13 mouse cellular contexts compared by ENCODE assay signal in genomic region chr2:106756354-106757103, GRCm38 (mm10).
DNase-seq lines count a peak whose midpoint lies in the region; ATAC-seq and TF ChIP-seq lines count a peak whose summit lies in the region.
"Had no signal": no experiment of that assay in that cellular context is flagged by ENCODE, and none has a peak within 500 bp of the region (broad histone marks: within the 10 kb centered on the region; RNA-seq: fewer than 3 reads in every experiment).

No protein-coding gene starts in this region.

- TF ChIP-seq CTCF in kidney, adult 2 months (conservative IDR thresholded peaks at IDR 0.05; ENCODE audit: insufficient read depth, insufficient read length, low read depth, low read length) = no peak
- TF ChIP-seq CTCF in layer of hippocampus, adult 2 months (conservative IDR thresholded peaks at IDR 0.05) = no peak

- H3K27ac ChIP-seq in kidney, embryonic 15.5 days = 0 out of 2 replicates have a peak overlapping the region, but pooled peaks have one; percentile 5
- no peak overlapping the region for H3K27ac ChIP-seq in kidney, adult 2 months (ENCODE audit: insufficient read depth, low read depth, low read length)
- H3K27ac ChIP-seq in neural tube, embryonic 11.5 days (ENCODE audit: low read depth, low read length) = no peak overlapping the region
- H3K27ac ChIP-seq in neural tube, embryonic 15.5 days (replicated peaks) = no peak overlapping the region
- peak overlapping the region; percentile 34; the same call in 1 of the 2 replicates for H3K27ac ChIP-seq in neural tube, embryonic 14.5 days (ENCODE audit: low read depth, low read length)
- no peak overlapping the region for H3K27ac ChIP-seq in layer of hippocampus, adult 2 months
- H3K27ac ChIP-seq: liver, embryonic 13.5 days had no signal

- H3K9me3 ChIP-seq in kidney, embryonic 15.5 days (replicated peaks) = no peaks in the 10 kb centered on the region
- no peaks in the 10 kb centered on the region for H3K9me3 ChIP-seq in neural tube, embryonic 11.5 days (ENCODE audit: control insufficient read depth, low read length)
- no peaks in the 10 kb centered on the region for H3K9me3 ChIP-seq in neural tube, embryonic 15.5 days (replicated peaks)
- no peaks in the 10 kb centered on the region for H3K9me3 ChIP-seq in neural tube, embryonic 14.5 days (ENCODE audit: control insufficient read depth, low read length)
- H3K9me3 ChIP-seq: liver, embryonic 13.5 days had no signal

- peak; percentile 82 for ATAC-seq in kidney, embryonic 15.5 days (replicated peaks; ENCODE audit: low FRiP score)
- peak; percentile 62 for ATAC-seq in neural tube, embryonic 11.5 days (ENCODE audit: insufficient read depth, low FRiP score, low TSS enrichment)
- ATAC-seq in neural tube, embryonic 15.5 days (ENCODE audit: low FRiP score) = no peak
- ATAC-seq in neural tube, embryonic 14.5 days (ENCODE audit: low read depth) = peak; percentile 55; the same call in 1 of the 2 replicates

- H3K9ac ChIP-seq in kidney, embryonic 15.5 days = no peak overlapping the region
- no peak overlapping the region for H3K9ac ChIP-seq in neural tube, embryonic 11.5 days (ENCODE audit: low read length)
- no peak overlapping the region for H3K9ac ChIP-seq in neural tube, embryonic 15.5 days (replicated peaks)
- H3K9ac ChIP-seq in neural tube, embryonic 14.5 days (replicated peaks; ENCODE audit: low read depth, low read length) = no peak overlapping the region
- H3K9ac ChIP-seq: liver, embryonic 13.5 days had no signal

- peak; percentile 14 for DNase-seq in adrenal gland, postnatal 14 days
- DNase-seq in adrenal gland, postnatal 36 days = no peak
- no peak for DNase-seq in kidney, adult 2 months
- peak; percentile 49 for DNase-seq in neural tube, embryonic 11.5 days (ENCODE audit: low spot score)
- DNase-seq in layer of hippocampus, adult 2 months (ENCODE audit: low spot score in 2 of 2) = no peak
- DNase-seq: adrenal gland, adult 2 months; cerebellum, postnatal 10 days; heart, postnatal 36 days; liver, embryonic 13.5 days; spleen, adult 18-20 months had no signal

- WGBS in kidney, embryonic 15.5 days = 18% methylated on average over 13 of the region's 13 CpGs
- WGBS in kidney, adult 2 months = 55% methylated on average over 13 of the region's 13 CpGs
- WGBS in neural tube, embryonic 11.5 days = 18% methylated on average over 13 of the region's 13 CpGs
- WGBS in neural tube, embryonic 15.5 days = 25% methylated on average over 13 of the region's 13 CpGs
- WGBS in neural tube, embryonic 14.5 days = 18% methylated on average over 13 of the region's 13 CpGs

- peaks cover 13% of the 10 kb centered on the region; the same call in 1 of the 2 replicates for H3K27me3 ChIP-seq in kidney, embryonic 15.5 days
- H3K27me3 ChIP-seq in kidney, adult 2 months (replicated peaks; ENCODE audit: control insufficient read depth, insufficient read depth, low read length) = no peaks in the 10 kb centered on the region
- H3K27me3 ChIP-seq in neural tube, embryonic 11.5 days (ENCODE audit: control insufficient read depth, insufficient read depth, low read length) = no peaks in the 10 kb centered on the region
- no peaks in the 10 kb centered on the region for H3K27me3 ChIP-seq in neural tube, embryonic 15.5 days (replicated peaks)
- H3K27me3 ChIP-seq in neural tube, embryonic 14.5 days (ENCODE audit: control insufficient read depth, insufficient read depth, low read length) = no peaks in the 10 kb centered on the region
- H3K27me3 ChIP-seq: liver, embryonic 13.5 days had no signal

- H3K4me1 ChIP-seq in kidney, embryonic 15.5 days = peaks cover 36% of the 10 kb centered on the region
- H3K4me1 ChIP-seq in kidney, adult 2 months (ENCODE audit: control insufficient read depth, insufficient read depth, low read length) = peaks cover 6% of the 10 kb centered on the region; the same call in 1 of the 2 replicates
- peaks cover 10% of the 10 kb centered on the region for H3K4me1 ChIP-seq in neural tube, embryonic 11.5 days (ENCODE audit: control insufficient read depth, insufficient read depth, low read length)
- peaks cover 11% of the 10 kb centered on the region; the same call in 1 of the 2 replicates for H3K4me1 ChIP-seq in neural tube, embryonic 15.5 days
- H3K4me1 ChIP-seq in neural tube, embryonic 14.5 days (ENCODE audit: control insufficient read depth, insufficient read depth, low read length) = peaks cover 9% of the 10 kb centered on the region
- H3K4me1 ChIP-seq: liver, embryonic 13.5 days had no signal

- no peak for TF ChIP-seq POLR2A in kidney, adult 2 months (IDR thresholded peaks at IDR 0.05; ENCODE audit: low read depth, low read length)

- H3K36me3 ChIP-seq in kidney, embryonic 15.5 days = no peaks in the 10 kb centered on the region
- H3K36me3 ChIP-seq in kidney, adult 2 months (ENCODE audit: control insufficient read depth, insufficient read depth, low read length) = no peaks in the 10 kb centered on the region
- no peaks in the 10 kb centered on the region for H3K36me3 ChIP-seq in neural tube, embryonic 11.5 days (ENCODE audit: control insufficient read depth, insufficient read depth, low read length)
- 0 out of 2 replicates have a peak, but pooled peaks cover 2% of the 10 kb centered on the region for H3K36me3 ChIP-seq in neural tube, embryonic 15.5 days
- H3K36me3 ChIP-seq in neural tube, embryonic 14.5 days (ENCODE audit: control insufficient read depth, insufficient read depth, low read length) = no peaks in the 10 kb centered on the region
- H3K36me3 ChIP-seq: liver, embryonic 13.5 days had no signal

- H3K4me2 ChIP-seq in kidney, embryonic 15.5 days = 0 out of 2 replicates have a peak overlapping the region, but pooled peaks have one; percentile 13
- H3K4me2 ChIP-seq in neural tube, embryonic 11.5 days (ENCODE audit: low read depth) = no peak overlapping the region
- no peak overlapping the region for H3K4me2 ChIP-seq in neural tube, embryonic 15.5 days
- H3K4me2 ChIP-seq in neural tube, embryonic 14.5 days (ENCODE audit: low read depth, low read length) = no peak overlapping the region
- H3K4me2 ChIP-seq: liver, embryonic 13.5 days had no signal

- no peak overlapping the region for H3K4me3 ChIP-seq in kidney, embryonic 15.5 days (replicated peaks)
- no peak overlapping the region for H3K4me3 ChIP-seq in kidney, adult 2 months (ENCODE audit: insufficient read depth, low read depth, low read length)
- H3K4me3 ChIP-seq in neural tube, embryonic 11.5 days (ENCODE audit: low read depth, low read length) = no peak overlapping the region
- no peak overlapping the region for H3K4me3 ChIP-seq in neural tube, embryonic 15.5 days (replicated peaks)
- no peak overlapping the region for H3K4me3 ChIP-seq in neural tube, embryonic 14.5 days (ENCODE audit: low read depth, low read length)
- H3K4me3 ChIP-seq in layer of hippocampus, adult 2 months = no peak overlapping the region
- H3K4me3 ChIP-seq: liver, embryonic 13.5 days had no signal

Comparison
In these comparisons a context has a peak if more than half of its experiments do, and no peak if none do; other contexts are left out.
1. DNase-seq: peak in adrenal gland, postnatal 14 days (single experiment) and neural tube, embryonic 11.5 days (single experiment); none in adrenal gland, postnatal 36 days (0 of 2), kidney, adult 2 months (single experiment) and layer of hippocampus, adult 2 months (0 of 2).
2. H3K27ac ChIP-seq: peak in kidney, embryonic 15.5 days (single experiment) and neural tube, embryonic 14.5 days (single experiment); none in kidney, adult 2 months (single experiment), neural tube, embryonic 11.5 days (single experiment), neural tube, embryonic 15.5 days (single experiment) and layer of hippocampus, adult 2 months (single experiment).